Mouse (Mus musculus) embryonic facial prominence, embryonic 10.5 days (tissue): ENCODE results near the gene Prss3. TPM values are rescaled to one million over a fixed set of nuclear protein-coding genes. Genes with fewer than 3 reads are reported as not detected.
"Not testable (repeated sequence)": the region's sequence is repeated elsewhere in the genome, so short reads cannot be mapped to it uniquely, and the experiment has no call there.

ENCODE experiments used
- DNase-seq: peaks from one replicate; pipeline ENCODE4 v3.0.0-alpha.2; 2017; ENCODE audit warnings: low spot score
- H3K27ac ChIP-seq: fragments of 300-500 bp; sonication (generic); replicated peaks from 2 replicates; pipeline ENCODE4 v1.5.1; 2016; ENCODE audit warnings: mild to moderate bottlenecking
- H3K27me3 ChIP-seq: fragments of 300-500 bp; sonication (generic); replicated peaks from 2 replicates; pipeline ENCODE4 v1.6.1; 2016; ENCODE audit warnings: low read depth, mild to moderate bottlenecking; ENCODE audit not compliant: poor library complexity, severe bottlenecking
- H3K36me3 ChIP-seq: fragments of 300-500 bp; sonication (generic); replicated peaks from 2 replicates; pipeline ENCODE4 v1.6.1; 2016; ENCODE audit warnings: mild to moderate bottlenecking, moderate library complexity
- H3K4me1 ChIP-seq: fragments of 300-500 bp; sonication (generic); 2 replicates; pipeline ENCODE4 v1.6.1; 2016
- H3K4me3 ChIP-seq: fragments of 300-500 bp; sonication (generic); 2 replicates; pipeline ENCODE4 v1.5.1; 2016; ENCODE audit warnings: mild to moderate bottlenecking, moderate library complexity
- H3K9me3 ChIP-seq: fragments of 300-500 bp; sonication (generic); 2 replicates; pipeline ENCODE4 v1.6.1; 2016; ENCODE audit warnings: mild to moderate bottlenecking
- WGBS: fragments of 180-500 bp; shearing (Covaris S2); methylation state at CpG from one replicate; pipeline ENCODE4 v1.1.7; 2016; 5-methylcytosine and 5-hydroxymethylcytosine counted together
- polyA plus RNA-seq: library from polyadenylated mRNA; unstranded; fragments of >200 nt; fragmentation: Nextera tagmentation; extraction: Ambion mirVana; gene quantifications from 2 replicates; pipeline ENCODE4 v1.2.1, GENCODE M21; 2016

The Prss3 gene
- polyA plus RNA-seq = not detected in 2 replicates

DNA sequence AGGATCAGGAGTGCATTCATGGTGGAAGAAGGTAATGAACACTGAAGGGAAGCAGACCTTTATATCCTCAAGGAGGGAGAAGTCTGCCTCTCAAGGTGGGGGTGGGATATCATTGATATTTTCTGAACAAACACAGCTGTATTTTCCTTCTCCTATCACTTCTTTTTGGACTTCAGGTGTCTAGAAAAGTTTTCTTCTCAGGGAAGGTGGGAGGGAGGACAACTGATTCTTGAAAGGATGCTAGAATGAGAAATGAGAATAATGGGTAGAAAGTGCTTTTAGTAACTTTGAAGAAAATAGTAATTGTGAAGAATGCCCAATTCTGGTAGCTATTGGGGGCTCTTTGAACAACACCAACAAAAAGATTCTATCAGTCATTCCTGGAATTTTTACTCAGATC lies at the start of gene Prss3:
Gene Prss3, minus strand, starts transcription at position 101 of the 400 bp plus-strand sequence.
- H3K4me1 ChIP-seq, H3K27ac ChIP-seq, H3K36me3 ChIP-seq, H3K4me3 ChIP-seq, DNase-seq, H3K9me3 ChIP-seq, H3K27me3 ChIP-seq: not testable (repeated sequence)

DNA sequence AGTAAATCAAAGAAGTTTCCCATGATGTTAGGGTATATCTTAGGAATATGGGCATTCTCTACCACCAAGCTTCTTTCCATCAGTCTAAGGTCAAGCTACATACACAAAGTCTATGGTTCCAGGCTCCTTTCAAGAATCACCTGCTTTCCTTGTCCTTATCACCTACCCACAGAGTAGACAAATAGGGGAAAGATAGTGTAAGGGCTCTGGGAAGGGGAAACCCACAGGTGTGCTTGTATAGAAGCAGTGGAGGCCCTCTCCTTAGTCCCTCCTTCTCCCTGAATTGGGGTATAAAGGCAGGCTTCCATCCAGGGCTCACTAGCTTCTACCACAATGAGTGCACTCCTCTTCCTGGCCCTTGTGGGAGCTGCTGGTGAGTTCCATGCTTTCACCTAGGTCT lies 14.6 kb upstream of the Prss3 start, which contains the start of gene Gm5771:
Gene Gm5771, plus strand, starts transcription at position 301 of the 400 bp plus-strand sequence.
- H3K27me3 ChIP-seq, H3K4me1 ChIP-seq, H3K27ac ChIP-seq, H3K4me3 ChIP-seq, DNase-seq, H3K9me3 ChIP-seq, H3K36me3 ChIP-seq: not testable (repeated sequence)

DNA sequence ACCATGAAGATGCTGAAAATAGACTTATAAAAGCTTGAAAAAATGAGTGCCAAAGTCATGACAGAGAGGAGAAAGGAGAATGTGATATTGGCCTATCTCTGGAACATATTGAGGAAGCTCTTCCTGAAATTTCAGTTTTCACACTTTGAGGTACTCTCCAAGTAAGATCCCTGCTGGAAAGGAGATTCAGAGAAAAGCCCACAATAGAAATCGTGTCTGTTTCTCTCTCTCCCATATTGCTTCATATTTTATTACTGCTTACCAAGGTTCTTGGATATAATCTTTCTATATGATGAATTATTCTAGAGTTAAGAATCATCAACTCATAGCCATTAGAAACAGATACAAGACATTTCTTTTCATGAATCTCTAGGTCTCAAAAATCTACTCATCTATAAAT lies 14.2 kb upstream of the Prss3 start:
- H3K4me1 ChIP-seq, H3K27me3 ChIP-seq, H3K36me3 ChIP-seq, H3K4me3 ChIP-seq, H3K9me3 ChIP-seq, DNase-seq, H3K27ac ChIP-seq: not testable (repeated sequence)
- WGBS = 87% methylated on average over 1 of the region's 1 CpGs

DNA sequence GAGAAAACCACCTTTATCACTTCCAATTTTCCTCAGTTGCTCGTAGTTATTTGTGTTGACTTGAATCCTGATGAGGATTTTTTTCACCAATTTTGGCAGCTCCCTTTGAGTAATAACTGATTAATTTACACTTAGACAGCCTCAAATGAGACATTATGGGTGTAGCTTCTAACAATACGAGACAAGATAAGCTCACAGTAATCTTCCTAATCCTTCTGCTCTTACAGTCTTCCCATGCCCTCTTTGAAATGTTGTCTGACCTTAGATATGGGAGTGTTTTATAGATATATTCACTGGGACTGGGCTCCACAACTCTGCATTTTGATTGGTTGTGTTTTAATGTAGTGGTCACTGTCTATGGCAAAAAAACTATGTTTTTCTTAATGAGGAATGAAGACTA lies 9.3 kb upstream of the Prss3 start:
- H3K9me3 ChIP-seq = no peaks in the 10 kb centered on the region
- H3K27me3 ChIP-seq = no peaks in the 10 kb centered on the region
- no peaks in the 10 kb centered on the region for H3K4me1 ChIP-seq
- H3K4me3 ChIP-seq = no peak overlapping the region
- DNase-seq = no peak
- no peaks in the 10 kb centered on the region for H3K36me3 ChIP-seq
- 78% methylated on average over 2 of the region's 2 CpGs for WGBS
- H3K27ac ChIP-seq = no peak overlapping the region

DNA sequence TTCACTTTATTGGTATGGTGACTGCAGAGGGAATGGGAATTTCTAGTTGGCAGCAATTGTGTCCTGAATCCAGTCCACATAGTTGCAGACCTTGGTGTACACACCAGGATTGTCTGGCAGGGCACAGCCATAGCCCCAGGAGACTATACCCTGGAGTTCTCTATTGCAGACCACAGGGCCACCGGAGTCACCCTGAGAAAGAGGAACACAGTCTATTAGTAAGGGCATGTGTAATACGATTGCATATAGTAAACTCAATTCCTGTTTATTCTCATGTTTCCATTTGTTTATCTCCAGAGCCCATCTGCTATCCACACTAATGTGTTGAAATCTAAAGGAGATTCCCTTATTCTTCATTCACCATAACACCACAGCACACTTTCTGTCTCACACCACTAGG lies 3.7 kb downstream of the Prss3 start:
- not testable (repeated sequence) for H3K4me3 ChIP-seq, H3K9me3 ChIP-seq, H3K27me3 ChIP-seq, DNase-seq, H3K4me1 ChIP-seq, H3K36me3 ChIP-seq, H3K27ac ChIP-seq
- WGBS = 86% methylated on average over 2 of the region's 2 CpGs

DNA sequence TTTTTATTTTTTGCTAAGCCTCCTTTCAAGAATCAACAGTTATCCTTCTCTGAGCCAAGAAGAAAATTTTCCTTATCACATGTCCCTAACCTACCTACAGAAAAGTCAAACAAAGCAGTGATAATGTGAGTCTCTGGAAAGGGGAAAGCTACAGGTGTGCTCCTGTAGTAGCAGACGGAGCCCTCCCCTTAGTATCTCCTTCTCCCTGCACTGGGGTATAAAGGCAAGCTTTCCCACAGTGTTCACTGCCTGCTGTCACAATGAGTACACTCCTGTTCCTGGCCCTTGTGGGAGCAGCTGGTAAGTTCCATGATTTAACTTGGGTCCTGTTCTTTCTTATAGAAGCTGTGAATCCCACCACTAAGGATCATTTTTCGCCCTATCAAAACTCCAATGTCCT lies 23.5 kb downstream of the Prss3 start, which contains the start of gene Try10:
Gene Try10, plus strand, starts transcription at position 174 of the 400 bp plus-strand sequence.
- no peaks in the 10 kb centered on the region for H3K27me3 ChIP-seq
- H3K9me3 ChIP-seq = no peaks in the 10 kb centered on the region
- H3K27ac ChIP-seq = no peak within 1 kb of the TSS
- 86% methylated on average over 2 of the region's 2 CpGs for WGBS
- no peaks in the 10 kb centered on the region for H3K4me1 ChIP-seq
- no peak for DNase-seq
- no peak within 1 kb of the TSS for H3K4me3 ChIP-seq
- no peaks in the 10 kb centered on the region for H3K36me3 ChIP-seq

Other genes with a start within 250 kb of the Prss3 start
- gene Try4, start 75.4 kb downstream of the Prss3 start, polyA plus RNA-seq = not detected in 2 replicates
- not detected in 2 replicates for gene Try5, start 60.8 kb downstream of the Prss3 start, polyA plus RNA-seq
- not detected in 2 replicates for gene Try10, start 23.6 kb downstream of the Prss3 start, polyA plus RNA-seq
- gene Gm5771, start 14.7 kb upstream of the Prss3 start, polyA plus RNA-seq = not detected in 2 replicates
- not detected in 2 replicates for gene Gm10334, start 68.5 kb upstream of the Prss3 start, polyA plus RNA-seq
- not detected in 2 replicates for gene Prss1, start 81.3 kb upstream of the Prss3 start, polyA plus RNA-seq
- gene Prss2, start 144.1 kb upstream of the Prss3 start, polyA plus RNA-seq = not detected in 2 replicates
- 16.8 and 18.3 TPM in 2 replicates for gene Ephb6, start 227.8 kb upstream of the Prss3 start, polyA plus RNA-seq